Mouse (Mus musculus): ENCODE results near the gene Tdg. TPM values are rescaled to one million over a fixed set of nuclear protein-coding genes. Genes with fewer than 3 reads are reported as not detected.

The Tdg gene
- polyA plus RNA-seq, 2 experiments: 77.3 to 116 TPM

DNA sequence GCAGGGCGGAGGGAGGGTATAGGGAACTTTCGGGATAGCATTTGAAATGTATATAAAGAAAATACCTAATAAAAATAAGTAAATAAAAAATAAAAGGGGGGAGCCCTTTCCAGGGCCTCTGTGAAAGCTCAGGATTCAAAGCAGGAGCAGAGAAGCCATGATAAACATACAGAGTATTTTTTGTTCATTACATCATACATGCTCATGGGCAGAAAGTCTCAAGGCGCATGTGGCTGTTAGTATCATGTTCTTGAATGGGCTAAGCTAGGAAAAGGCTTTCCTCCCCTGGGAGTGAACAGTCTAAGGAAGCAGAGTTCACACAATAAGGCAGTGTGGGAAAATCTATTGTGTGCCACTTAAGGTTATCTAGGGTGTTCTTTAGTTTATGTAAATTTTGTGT lies 6.7 kb downstream of the Tdg start:
- Histone ChIP-seq H3K9ac (ENCODE audit: low read depth, low read length, severe bottlenecking) (no peak overlapping the region), H3K36me3 (ENCODE audit: control insufficient read depth, insufficient read depth, low read length) (peaks cover 58% of the 10 kb centered on the region), H3K9me3 (ENCODE audit: control insufficient read depth, low read length) (no peaks in the 10 kb centered on the region), H3K27me3 (ENCODE audit: control insufficient read depth, insufficient read depth, low read length) (no peaks in the 10 kb centered on the region), H3K4me2 (replicated peaks; ENCODE audit: low read depth, low read length, severe bottlenecking) (no peak overlapping the region), H3K4me3 (replicated peaks; ENCODE audit: low read length) (no peak overlapping the region), H3K4me1 (ENCODE audit: control insufficient read depth, insufficient read depth, low read length) (peaks cover 4% of the 10 kb centered on the region; the same call in 1 of the 2 replicates), H3K27ac (replicated peaks; ENCODE audit: low read depth, low read length) (no peak overlapping the region)
- no peak for TF ChIP-seq POLR2A (IDR thresholded peaks at IDR 0.05; ENCODE audit: borderline replicate concordance, extremely low read depth, insufficient read depth, insufficient read length)
- ATAC-seq (ENCODE audit: low FRiP score, low read depth) (no peak), DNase-seq (ENCODE audit: low spot score) (no peak)
- 96% methylated on average over 3 of the region's 3 CpGs for WGBS

- ATAC-seq (ENCODE audit: low FRiP score, low read depth): no peak
- no peak for DNase-seq (ENCODE audit: low spot score)
- Histone ChIP-seq H3K27ac (replicated peaks; ENCODE audit: low read depth, low read length) (no peak overlapping the region), H3K36me3 (ENCODE audit: control insufficient read depth, insufficient read depth, low read length) (peaks cover 75% of the 10 kb centered on the region), H3K27me3 (ENCODE audit: control insufficient read depth, insufficient read depth, low read length) (no peaks in the 10 kb centered on the region), H3K9ac (ENCODE audit: low read depth, low read length, severe bottlenecking) (no peak overlapping the region), H3K4me2 (replicated peaks; ENCODE audit: low read depth, low read length, severe bottlenecking) (no peak overlapping the region), H3K4me1 (ENCODE audit: control insufficient read depth, insufficient read depth, low read length) (no peaks in the 10 kb centered on the region), H3K4me3 (replicated peaks; ENCODE audit: low read length) (no peak overlapping the region), H3K9me3 (ENCODE audit: control insufficient read depth, low read length) (no peaks in the 10 kb centered on the region)
- WGBS: 92% methylated on average over 8 of the region's 8 CpGs
- no peak for TF ChIP-seq POLR2A (IDR thresholded peaks at IDR 0.05; ENCODE audit: borderline replicate concordance, extremely low read depth, insufficient read depth, insufficient read length)
Observed at GRCm38 (mm10) chr10:82639032-82639698, 9.5 kb downstream of the Tdg start.

- H3K27ac ChIP-seq (replicated peaks; ENCODE audit: low read depth, low read length): no peak overlapping the region
- no peaks in the 10 kb centered on the region for H3K27me3 ChIP-seq (ENCODE audit: control insufficient read depth, insufficient read depth, low read length)
- H3K36me3 ChIP-seq (ENCODE audit: control insufficient read depth, insufficient read depth, low read length): peaks cover 88% of the 10 kb centered on the region
- H3K9ac ChIP-seq (ENCODE audit: low read depth, low read length, severe bottlenecking): no peak overlapping the region
- H3K4me1 ChIP-seq (ENCODE audit: control insufficient read depth, insufficient read depth, low read length): no peaks in the 10 kb centered on the region
- H3K4me3 ChIP-seq (replicated peaks; ENCODE audit: low read length): no peak overlapping the region
- no peak overlapping the region for H3K4me2 ChIP-seq (replicated peaks; ENCODE audit: low read depth, low read length, severe bottlenecking)
- WGBS: 92% methylated on average over 9 of the region's 9 CpGs
- no peak for DNase-seq (ENCODE audit: low spot score)
- no peak for ATAC-seq (ENCODE audit: low FRiP score, low read depth)
- no peaks in the 10 kb centered on the region for H3K9me3 ChIP-seq (ENCODE audit: control insufficient read depth, low read length)
- no peak for TF ChIP-seq POLR2A (IDR thresholded peaks at IDR 0.05; ENCODE audit: borderline replicate concordance, extremely low read depth, insufficient read depth, insufficient read length)
Observed at GRCm38 (mm10) chr10:82641481-82641880, 11.9 kb downstream of the Tdg start.

GRCm38 (mm10) chr10:82646083-82646482 lies 16.5 kb downstream of the Tdg start:
- 95% methylated on average over 8 of the region's 8 CpGs for WGBS
- Histone ChIP-seq H3K4me3 (replicated peaks; ENCODE audit: low read length) (no peak overlapping the region), H3K9ac (ENCODE audit: low read depth, low read length, severe bottlenecking) (no peak overlapping the region), H3K4me2 (replicated peaks; ENCODE audit: low read depth, low read length, severe bottlenecking) (no peak overlapping the region), H3K27ac (replicated peaks; ENCODE audit: low read depth, low read length) (no peak overlapping the region), H3K4me1 (ENCODE audit: control insufficient read depth, insufficient read depth, low read length) (no peaks in the 10 kb centered on the region), H3K27me3 (ENCODE audit: control insufficient read depth, insufficient read depth, low read length) (no peaks in the 10 kb centered on the region), H3K9me3 (ENCODE audit: control insufficient read depth, low read length) (no peaks in the 10 kb centered on the region), H3K36me3 (ENCODE audit: control insufficient read depth, insufficient read depth, low read length) (peaks cover 76% of the 10 kb centered on the region)
- no peak for TF ChIP-seq POLR2A (IDR thresholded peaks at IDR 0.05; ENCODE audit: borderline replicate concordance, extremely low read depth, insufficient read depth, insufficient read length)
- ATAC-seq (ENCODE audit: low FRiP score, low read depth) (no peak), DNase-seq (ENCODE audit: low spot score) (no peak)

DNA sequence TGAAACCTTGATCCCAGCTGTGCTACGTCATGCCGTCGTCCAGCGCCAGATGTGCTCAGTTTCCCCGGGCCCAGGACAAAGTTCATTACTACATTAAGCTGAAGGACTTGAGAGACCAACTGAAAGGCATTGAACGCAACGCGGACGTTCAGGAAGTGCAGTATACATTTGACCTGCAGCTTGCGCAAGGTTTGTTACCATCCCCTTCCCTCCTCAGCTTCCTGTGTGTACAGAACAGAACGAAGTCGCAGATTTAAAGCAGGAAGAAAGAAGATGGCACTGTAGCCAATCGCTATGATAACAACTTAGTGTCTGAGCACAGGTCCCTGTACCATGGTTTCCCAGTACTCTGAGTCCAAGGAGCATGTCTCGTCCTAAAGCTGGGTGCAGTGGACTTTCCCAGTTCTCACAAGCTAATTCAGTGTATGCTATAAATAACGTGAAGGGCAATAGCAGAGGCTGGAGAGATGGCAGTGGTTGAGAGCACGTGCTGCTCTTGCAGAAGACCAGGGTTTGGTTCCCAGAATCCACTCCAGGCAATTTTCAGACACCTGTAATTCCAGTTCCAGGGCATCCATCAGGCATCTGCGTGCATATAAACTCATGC lies 17.7 kb downstream of the Tdg start:
- Histone ChIP-seq H3K36me3 (ENCODE audit: control insufficient read depth, insufficient read depth, low read length) (peaks cover 75% of the 10 kb centered on the region), H3K9ac (ENCODE audit: low read depth, low read length, severe bottlenecking) (no peak overlapping the region), H3K27me3 (ENCODE audit: control insufficient read depth, insufficient read depth, low read length) (no peaks in the 10 kb centered on the region), H3K27ac (replicated peaks; ENCODE audit: low read depth, low read length) (no peak overlapping the region), H3K4me2 (replicated peaks; ENCODE audit: low read depth, low read length, severe bottlenecking) (no peak overlapping the region), H3K4me3 (replicated peaks; ENCODE audit: low read length) (no peak overlapping the region), H3K9me3 (ENCODE audit: control insufficient read depth, low read length) (no peaks in the 10 kb centered on the region), H3K4me1 (ENCODE audit: control insufficient read depth, insufficient read depth, low read length) (no peaks in the 10 kb centered on the region)
- no peak for TF ChIP-seq POLR2A (IDR thresholded peaks at IDR 0.05; ENCODE audit: borderline replicate concordance, extremely low read depth, insufficient read depth, insufficient read length)
- 88% methylated on average over 17 of the region's 17 CpGs for WGBS
- ATAC-seq (ENCODE audit: low FRiP score, low read depth): no peak
- DNase-seq (ENCODE audit: low spot score): no peak
